Mouse (Mus musculus) CD4-positive, CD25-positive, alpha-beta regulatory T cell, adult 2 months (primary cell): ENCODE results near the gene Sptbn2.
"Not testable (repeated sequence)": the region's sequence is repeated elsewhere in the genome, so short reads cannot be mapped to it uniquely, and the experiment has no call there.

Experiments
- DNase-seq: peaks from one replicate; pipeline ENCODE4 v3.0.0-alpha.2; 2012; ENCODE audit warnings: low read depth, low spot score

Gene Sptbn2

GRCm38 (mm10) chr19:4720671-4721244, 9.8 kb downstream of the Sptbn2 start:
- no peak for DNase-seq

- DNase-seq = no peak
Measured at GRCm38 (mm10) chr19:4729186-4729585, 18.2 kb downstream of the Sptbn2 start.

GRCm38 (mm10) chr19:4733052-4733451, 22.1 kb downstream of the Sptbn2 start:
- no peak for DNase-seq

DNA sequence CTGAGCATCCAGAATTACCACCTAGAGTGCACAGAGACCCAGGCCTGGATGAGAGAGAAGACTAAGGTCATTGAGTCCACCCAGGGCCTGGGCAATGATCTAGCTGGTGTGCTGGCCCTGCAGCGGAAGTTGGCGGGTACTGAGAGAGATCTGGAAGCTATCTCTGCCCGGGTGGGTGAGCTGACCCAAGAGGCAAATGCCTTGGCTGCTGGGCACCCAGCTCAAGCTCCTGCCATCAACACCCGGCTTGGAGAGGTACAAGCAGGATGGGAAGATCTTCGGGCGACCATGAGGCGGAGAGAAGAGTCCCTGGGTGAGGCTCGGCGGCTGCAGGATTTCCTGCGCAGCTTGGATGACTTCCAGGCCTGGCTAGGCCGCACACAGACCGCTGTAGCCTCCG, 26.9 kb downstream of the Sptbn2 start:
- no peak for DNase-seq

DNA sequence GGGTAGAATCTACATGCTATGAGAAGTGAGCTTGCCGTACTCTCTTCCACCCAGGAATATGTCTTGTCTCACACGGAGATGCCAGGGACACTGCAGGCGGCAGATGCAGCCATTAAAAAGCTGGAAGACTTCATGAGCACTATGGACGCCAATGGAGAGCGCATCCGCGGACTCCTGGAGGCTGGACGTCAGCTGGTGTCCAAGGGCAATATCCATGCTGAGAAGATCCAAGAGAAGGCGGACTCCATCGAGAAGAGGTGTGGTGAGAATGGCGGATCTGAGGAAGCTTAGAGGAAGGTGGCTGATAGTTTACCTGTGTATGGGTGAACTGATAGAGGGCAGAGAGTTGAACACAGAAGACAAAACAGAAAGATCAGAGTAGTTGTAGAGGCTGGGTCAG, 28.1 kb downstream of the Sptbn2 start:
- DNase-seq = no peak

DNA sequence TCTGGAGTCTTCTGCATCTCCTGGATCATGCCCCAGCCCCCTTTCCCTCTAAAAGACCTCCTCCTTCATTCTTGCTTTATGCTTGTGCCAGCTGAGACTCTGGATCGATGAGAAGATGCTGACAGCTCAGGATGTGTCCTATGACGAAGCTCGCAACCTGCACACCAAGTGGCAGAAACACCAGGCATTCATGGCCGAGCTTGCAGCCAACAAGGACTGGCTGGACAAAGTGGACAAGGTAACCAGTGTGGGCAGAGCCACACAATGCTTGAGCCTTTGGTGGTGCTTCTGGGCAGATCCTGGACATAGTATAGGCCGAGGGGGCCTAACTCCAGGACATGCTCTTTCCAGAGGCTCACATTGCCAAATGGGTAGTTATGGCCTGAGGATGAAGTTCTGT, 28.8 kb downstream of the Sptbn2 start:
- DNase-seq = no peak

DNA sequence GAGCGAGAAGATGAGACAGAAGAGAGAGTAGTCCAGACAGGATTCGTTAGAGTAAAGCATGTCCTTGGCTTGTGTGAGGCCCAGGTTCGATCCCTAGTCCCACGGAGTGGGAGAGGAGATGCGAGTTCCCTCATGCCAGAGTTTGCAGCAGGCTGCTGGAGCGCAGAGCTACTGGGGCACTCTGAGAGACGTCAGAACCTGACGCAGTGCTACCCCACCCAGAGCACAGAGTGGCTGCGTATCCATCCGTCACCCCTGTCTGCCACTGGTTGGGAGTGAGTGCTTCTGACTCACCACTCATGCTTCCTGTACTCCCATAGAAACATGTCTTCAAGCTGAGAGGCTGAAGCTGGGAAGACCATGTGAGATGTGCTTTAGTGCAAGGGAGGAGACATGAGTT, 30.5 kb downstream of the Sptbn2 start:
- DNase-seq = no peak

- DNase-seq = no peak
Measured at GRCm38 (mm10) chr19:4742229-4742628, 31.3 kb downstream of the Sptbn2 start.

DNA sequence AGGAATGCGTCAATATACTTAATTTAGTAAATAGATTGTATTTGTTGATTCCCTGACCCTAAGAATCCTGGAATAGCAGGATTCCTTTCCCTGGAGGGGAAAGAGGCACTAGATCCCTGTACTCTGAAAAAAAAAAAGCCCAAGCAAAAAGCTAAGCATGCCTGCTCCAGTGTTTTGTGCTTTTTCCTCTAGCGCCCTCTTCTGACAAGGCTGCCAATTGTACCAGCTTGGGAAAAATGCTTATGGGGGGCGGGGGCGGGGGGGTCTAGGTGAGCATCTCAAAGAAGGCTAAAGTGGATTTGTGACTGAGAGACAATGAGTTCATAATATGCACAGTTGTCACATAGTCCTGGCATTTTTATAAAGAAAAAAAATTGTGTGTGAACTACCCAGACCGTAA, 32.6 kb downstream of the Sptbn2 start:
- DNase-seq = peak; percentile 54

- DNase-seq = no peak
Measured at GRCm38 (mm10) chr19:4744026-4744425, 33.1 kb downstream of the Sptbn2 start.

- no peak for DNase-seq
Measured at GRCm38 (mm10) chr19:4745057-4745456, 34.1 kb downstream of the Sptbn2 start.

DNA sequence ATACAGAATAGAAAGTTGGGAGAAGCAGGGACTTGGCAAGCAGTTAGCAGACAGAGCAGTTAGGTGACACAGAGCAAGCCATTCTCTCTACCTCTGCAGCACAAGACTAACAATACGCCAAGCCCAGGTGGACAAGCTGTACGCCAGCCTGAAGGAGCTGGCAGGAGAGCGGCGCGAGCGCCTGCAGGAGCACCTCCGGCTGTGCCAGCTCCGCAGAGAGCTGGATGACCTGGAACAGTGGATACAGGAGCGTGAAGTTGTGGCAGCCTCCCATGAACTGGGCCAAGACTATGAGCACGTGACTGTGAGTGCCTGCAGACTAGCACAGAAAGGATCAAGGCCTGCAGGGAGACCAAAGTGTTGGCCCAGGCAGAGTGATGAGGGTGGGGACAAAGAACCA, 34.7 kb downstream of the Sptbn2 start:
- no peak for DNase-seq

DNA sequence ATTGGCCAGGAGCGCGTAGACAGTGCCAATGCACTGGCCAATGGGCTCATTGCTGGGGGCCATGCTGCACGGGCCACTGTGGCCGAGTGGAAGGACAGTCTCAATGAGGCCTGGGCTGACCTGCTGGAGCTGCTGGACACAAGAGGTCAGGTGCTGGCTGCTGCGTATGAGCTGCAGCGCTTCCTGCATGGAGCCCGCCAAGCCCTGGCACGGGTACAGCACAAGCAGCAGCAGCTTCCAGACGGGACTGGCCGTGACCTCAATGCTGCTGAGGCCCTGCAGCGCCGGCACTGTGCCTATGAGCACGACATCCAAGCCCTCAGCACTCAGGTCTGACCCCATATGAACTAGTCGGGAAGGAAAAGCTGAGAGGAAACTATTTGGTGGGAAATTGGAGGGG, 35.6 kb downstream of the Sptbn2 start:
- DNase-seq = no peak

GRCm38 (mm10) chr19:4747631-4748312, 36.8 kb downstream of the Sptbn2 start:
- no peak for DNase-seq

- no peak for DNase-seq
Measured at GRCm38 (mm10) chr19:4748493-4748892, 37.5 kb downstream of the Sptbn2 start.

GRCm38 (mm10) chr19:4749975-4750374, 39.0 kb downstream of the Sptbn2 start:
- no peak for DNase-seq

DNA sequence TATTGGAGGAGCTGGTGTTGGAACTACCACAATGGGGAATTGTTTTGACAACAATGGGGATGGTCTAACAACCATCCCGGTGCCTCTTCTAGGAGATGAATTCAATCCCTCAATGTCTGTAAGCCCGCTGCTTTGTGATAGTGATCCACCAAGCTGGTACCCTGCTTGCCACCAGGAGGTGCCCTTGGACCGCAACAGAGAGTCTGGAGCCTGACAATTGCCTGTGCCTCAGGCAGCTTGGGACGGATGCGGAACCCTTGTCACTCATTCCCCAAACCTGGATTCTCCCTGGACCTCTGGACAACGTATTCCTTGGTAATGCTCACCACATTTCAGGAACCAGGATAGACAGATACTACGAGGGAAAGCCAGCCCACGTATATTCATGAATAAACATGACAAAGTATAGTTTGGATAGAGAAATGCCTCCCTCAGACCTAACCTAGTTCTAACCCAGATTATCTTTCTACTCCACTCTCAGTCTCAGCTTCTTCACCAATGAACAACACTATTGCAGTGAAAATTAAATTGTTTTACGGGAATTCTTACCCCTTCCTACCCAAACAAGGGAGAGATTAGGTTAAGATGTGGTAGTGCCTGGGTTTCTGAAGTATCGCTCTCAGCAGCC, 44.7 kb downstream of the Sptbn2 start:
- peak; percentile 94 for DNase-seq

- peak; percentile 99 for DNase-seq
Measured at GRCm38 (mm10) chr19:4756193-4756911, 45.4 kb downstream of the Sptbn2 start, which contains the start of gene Rbm4b. TSS of gene Rbm4b (plus strand) at chr19:4756497.

GRCm38 (mm10) chr19:4756921-4757320, 46.0 kb downstream of the Sptbn2 start:
- DNase-seq = no peak

GRCm38 (mm10) chr19:4760544-4760943, 49.6 kb downstream of the Sptbn2 start:
- DNase-seq = not testable (repeated sequence)

DNA sequence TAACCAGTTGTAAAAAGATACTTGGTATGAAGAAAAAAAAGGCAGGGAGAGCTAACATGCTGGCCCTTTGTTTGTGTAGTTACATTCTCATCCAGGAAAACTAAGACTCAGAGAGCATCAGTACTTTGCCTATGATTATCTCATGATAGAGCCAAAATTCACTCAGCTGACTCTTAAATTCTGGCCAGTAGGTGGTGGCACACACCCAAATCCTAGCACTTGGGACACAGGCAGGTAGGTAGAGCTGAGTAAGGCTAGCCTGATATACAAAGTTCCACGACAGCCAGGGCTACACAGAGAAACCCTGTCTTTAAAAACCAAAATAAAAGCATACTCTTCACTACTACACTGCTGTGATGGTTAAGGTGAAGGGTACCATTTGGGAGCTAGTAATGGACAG, 51.9 kb downstream of the Sptbn2 start:
- DNase-seq = peak; percentile 60

DNA sequence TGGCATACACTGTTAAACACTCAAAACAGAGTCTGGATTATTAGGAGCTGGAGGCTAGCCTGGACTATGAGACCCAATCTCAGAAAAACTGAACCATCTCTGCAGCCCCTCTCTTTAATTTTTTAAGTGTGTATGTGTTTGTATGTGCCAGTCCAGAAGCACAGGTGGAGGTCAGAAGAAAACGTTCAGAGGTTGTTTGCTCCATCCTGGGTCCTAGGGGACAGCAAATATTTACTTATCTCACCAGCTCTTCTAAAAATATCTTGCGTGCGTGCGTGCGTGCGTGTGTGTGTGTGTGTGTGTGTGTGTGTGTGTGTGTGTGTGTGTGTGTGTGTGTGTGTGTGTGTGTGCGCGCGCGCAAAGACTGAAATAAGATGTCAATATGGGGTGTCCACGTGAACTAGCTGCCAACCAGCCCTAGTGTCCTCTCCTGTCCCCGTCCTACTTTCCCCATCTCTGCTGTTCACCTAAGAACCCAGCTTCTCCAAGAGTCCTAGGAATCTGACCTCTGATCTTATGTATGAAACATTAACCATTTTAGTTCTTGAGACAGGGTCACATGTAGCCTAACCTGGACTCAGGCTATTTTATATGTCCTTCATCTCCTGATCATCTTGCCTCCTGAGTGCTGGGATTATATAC, 56.7 kb downstream of the Sptbn2 start:
- peak; percentile 10 for DNase-seq
